Mouse (Mus musculus): ENCODE results near the gene Pax2. TPM values are rescaled to one million over a fixed set of nuclear protein-coding genes. Genes with fewer than 3 reads are reported as not detected.

The Pax2 gene
- not detected in 2 replicates for polyA plus RNA-seq (2012; ENCODE audit: insufficient read depth, insufficient read length, low replicate concordance, missing spikeins)

DNA sequence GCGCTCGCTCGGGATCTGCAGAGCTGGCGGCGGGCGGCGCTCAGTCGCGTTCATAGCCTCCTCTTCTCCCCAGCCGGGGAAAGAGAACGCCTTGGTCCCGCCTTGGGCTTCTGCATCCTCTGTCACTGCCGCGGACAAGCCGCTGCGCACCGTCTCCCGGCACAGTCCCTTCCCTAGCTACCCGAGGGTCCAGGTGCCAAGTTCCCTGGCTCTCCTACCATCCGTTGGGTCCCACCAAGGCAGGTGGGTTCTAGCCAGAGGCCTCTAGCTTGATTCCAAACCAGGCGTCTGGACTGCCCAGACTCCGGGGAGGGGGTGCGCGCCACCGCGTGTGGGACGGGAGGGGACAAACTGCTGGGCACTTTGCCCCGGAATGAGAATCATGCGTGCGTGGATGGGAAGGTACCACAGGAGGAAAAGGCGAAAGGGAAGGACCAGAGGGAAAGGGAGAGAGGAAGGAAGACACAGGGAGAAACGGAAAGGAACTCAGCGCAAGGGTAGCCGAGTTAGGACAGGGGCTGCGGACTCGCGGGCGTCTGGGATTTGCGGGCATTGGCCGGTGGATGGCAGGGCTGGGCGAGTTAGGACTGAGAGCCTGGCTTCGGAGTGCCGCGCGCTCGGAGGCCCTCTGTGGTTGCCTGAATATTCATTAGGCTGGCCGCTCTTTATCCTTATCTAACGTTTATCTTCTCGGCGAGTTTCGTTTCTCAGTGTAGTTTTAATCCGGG is at the start of gene Pax2:
Pax2 (plus strand) TSS at position 353 of the 728 bp plus-strand sequence.
- TF ChIP-seq POLR2A (IDR thresholded peaks at IDR 0.05; ENCODE audit: insufficient read depth, low read depth, low read length): no peak
- TF ChIP-seq CTCF (IDR thresholded peaks at IDR 0.05; ENCODE audit: insufficient read depth, low read depth, low read length): no peak
- 1% methylated on average over 52 of the region's 52 CpGs for WGBS
- H3K27ac ChIP-seq (ENCODE audit: insufficient read depth, low read depth, low read length): no peak within 1 kb of the TSS
- no peak within 1 kb of the TSS for H3K4me3 ChIP-seq (ENCODE audit: insufficient read depth, low read depth, low read length)
- peaks cover 16% of the 10 kb centered on the region for H3K4me1 ChIP-seq (ENCODE audit: control insufficient read depth, insufficient read depth, low read length)

DNA sequence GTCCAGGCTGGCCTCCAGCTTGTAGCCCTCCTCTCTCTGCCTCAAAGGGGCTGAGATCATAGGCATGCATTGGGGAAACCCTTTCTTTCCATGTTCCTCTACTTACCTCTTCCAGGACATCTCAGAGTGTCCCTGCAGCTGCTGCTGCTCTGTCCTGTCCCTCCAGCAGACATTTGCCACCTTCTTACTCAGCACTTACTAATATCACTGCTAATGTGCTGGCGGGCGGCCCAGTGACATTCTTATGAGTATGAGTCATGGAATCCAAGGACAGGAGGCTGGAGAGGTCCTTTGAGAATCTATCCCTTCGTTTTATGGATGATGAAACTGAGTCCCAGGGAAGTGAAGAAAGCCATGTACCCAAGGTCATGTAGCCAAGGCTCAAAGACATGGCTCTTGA is 47.0 kb upstream of the Pax2 start:
- WGBS: 77% methylated on average over 3 of the region's 3 CpGs

DNA sequence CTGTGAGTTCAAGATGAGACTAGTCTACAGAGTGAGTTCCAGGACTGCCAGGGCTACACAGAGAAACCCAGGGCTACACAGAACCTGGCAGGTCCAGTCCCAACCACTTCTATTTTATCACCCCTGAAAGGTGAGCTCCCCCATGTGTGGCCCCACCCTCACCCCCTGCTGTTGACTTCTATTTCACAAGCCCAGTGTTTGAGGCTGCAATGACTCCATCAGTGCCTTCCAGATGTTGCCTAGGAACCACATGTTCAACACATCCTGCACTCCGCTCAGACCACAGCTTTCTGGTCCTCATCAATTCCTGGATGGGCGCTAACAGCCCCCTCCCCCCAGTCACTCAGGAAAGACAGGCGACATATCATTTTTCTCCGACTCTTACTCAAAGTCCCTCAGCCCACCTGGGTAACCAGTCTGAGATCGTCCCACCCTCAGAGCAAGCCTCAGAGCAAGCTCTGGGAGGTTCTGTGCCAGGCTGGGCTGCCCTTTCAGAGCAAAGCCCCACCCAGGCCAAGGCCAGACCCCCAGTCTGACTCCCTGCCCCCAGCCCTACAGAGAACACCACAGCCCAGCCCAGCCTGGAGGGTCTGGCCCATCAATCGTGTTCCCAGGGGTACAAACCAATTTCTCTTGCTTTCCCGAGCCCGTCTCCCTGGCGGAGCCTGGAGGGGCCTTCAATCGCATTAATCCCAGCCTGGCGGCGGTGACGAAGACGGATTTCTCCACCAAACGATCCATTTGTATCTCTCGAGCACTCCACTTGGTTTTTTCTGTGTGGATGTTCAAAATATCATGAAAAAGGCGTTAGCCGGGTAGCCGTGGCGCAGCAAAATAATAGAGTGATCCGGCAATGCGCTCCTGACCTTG is 38.9 kb upstream of the Pax2 start:
- TF ChIP-seq POLR2A (IDR thresholded peaks at IDR 0.05; ENCODE audit: insufficient read depth, low read depth, low read length) (no peak), CTCF (IDR thresholded peaks at IDR 0.05; ENCODE audit: insufficient read depth, low read depth, low read length) (no peak)
- H3K4me1 ChIP-seq (ENCODE audit: control insufficient read depth, insufficient read depth, low read length): peaks cover 11% of the 10 kb centered on the region
- WGBS: 80% methylated on average over 22 of the region's 22 CpGs
- H3K27ac ChIP-seq (ENCODE audit: insufficient read depth, low read depth, low read length): no peak overlapping the region
- no peak overlapping the region for H3K4me3 ChIP-seq (ENCODE audit: insufficient read depth, low read depth, low read length)

More for the DNA sequence above, 47.0 kb upstream of the Pax2 start:
- TF ChIP-seq CTCF (IDR thresholded peaks at IDR 0.05; ENCODE audit: insufficient read depth, low read depth, low read length) (no peak), POLR2A (IDR thresholded peaks at IDR 0.05; ENCODE audit: insufficient read depth, low read depth, low read length) (no peak)
- Histone ChIP-seq H3K4me3 (ENCODE audit: insufficient read depth, low read depth, low read length) (no peak overlapping the region), H3K4me1 (ENCODE audit: control insufficient read depth, insufficient read depth, low read length) (no peaks in the 10 kb centered on the region), H3K27ac (ENCODE audit: insufficient read depth, low read depth, low read length) (no peak overlapping the region)

DNA sequence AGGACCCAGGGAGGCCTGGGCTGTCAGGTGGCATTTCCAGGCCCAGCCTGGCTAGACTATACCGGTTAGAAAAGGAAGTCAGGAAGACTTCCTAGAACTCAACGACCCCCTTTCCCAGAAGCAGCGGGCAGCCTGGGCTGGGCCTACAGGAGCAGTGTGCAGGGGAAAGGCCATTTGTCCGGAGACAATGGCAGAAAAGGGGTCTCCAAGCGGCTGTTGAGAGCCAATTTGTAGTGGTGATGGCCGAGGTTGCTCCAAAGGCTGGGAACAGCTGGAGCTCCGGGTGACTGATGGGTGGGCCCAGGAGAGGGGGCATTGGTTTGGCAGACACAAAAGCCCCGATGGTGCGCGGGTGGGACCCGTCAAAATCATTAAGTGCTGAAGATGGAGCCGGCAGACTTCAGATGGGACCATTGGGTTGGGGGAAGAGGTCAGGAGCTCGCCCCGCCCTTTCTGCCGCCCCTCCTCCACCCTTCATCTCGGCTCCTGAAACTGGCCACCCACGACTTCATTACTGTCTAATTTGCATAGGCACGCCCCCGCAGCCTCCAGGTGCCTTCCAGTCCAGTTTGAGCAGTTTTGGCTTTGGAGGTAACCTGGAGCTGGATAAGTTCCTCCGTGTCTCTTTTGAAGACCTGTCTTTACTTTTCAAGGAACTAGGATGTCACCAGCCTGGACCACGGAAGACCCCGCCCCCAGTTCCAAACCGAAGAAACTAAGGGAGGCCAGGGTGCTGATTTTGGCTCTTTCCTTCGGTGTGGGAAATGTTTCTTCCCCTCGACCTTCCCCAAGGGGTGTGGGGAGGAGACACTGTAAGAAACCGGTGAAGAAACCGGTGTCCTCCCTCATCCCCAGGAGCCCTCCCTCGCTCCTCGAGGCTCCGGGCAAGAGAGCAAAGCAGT is 36.3 kb upstream of the Pax2 start:
- peaks cover 11% of the 10 kb centered on the region for H3K4me1 ChIP-seq (ENCODE audit: control insufficient read depth, insufficient read depth, low read length)
- no peak overlapping the region for H3K27ac ChIP-seq (ENCODE audit: insufficient read depth, low read depth, low read length)
- H3K4me3 ChIP-seq (ENCODE audit: insufficient read depth, low read depth, low read length): no peak overlapping the region
- TF ChIP-seq CTCF (IDR thresholded peaks at IDR 0.05; ENCODE audit: insufficient read depth, low read depth, low read length): no peak
- no peak for TF ChIP-seq POLR2A (IDR thresholded peaks at IDR 0.05; ENCODE audit: insufficient read depth, low read depth, low read length)
- WGBS: 10% methylated on average over 30 of the region's 30 CpGs

DNA sequence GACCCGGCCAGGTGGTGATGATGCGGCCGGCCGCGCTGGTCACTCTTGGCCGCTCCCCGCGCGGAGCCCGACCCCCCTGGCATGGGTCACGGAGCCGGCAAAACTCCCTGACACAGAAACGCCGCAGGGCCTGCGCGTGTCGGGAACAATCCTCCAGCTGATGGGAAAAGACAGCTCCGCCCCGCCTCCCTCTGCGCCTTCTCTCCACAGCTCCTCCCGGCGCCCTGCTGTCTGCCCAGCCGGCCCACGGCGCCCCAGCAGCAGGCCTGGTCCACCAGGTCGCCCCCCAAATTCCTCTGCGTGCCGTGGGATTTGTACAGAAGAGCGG is 35.7 kb upstream of the Pax2 start:
- H3K4me3 ChIP-seq (ENCODE audit: insufficient read depth, low read depth, low read length): no peak overlapping the region
- peaks cover 11% of the 10 kb centered on the region for H3K4me1 ChIP-seq (ENCODE audit: control insufficient read depth, insufficient read depth, low read length)
- WGBS: 2% methylated on average over 29 of the region's 29 CpGs
- no peak overlapping the region for H3K27ac ChIP-seq (ENCODE audit: insufficient read depth, low read depth, low read length)
- TF ChIP-seq CTCF (IDR thresholded peaks at IDR 0.05; ENCODE audit: insufficient read depth, low read depth, low read length) (no peak), POLR2A (IDR thresholded peaks at IDR 0.05; ENCODE audit: insufficient read depth, low read depth, low read length) (no peak)

DNA sequence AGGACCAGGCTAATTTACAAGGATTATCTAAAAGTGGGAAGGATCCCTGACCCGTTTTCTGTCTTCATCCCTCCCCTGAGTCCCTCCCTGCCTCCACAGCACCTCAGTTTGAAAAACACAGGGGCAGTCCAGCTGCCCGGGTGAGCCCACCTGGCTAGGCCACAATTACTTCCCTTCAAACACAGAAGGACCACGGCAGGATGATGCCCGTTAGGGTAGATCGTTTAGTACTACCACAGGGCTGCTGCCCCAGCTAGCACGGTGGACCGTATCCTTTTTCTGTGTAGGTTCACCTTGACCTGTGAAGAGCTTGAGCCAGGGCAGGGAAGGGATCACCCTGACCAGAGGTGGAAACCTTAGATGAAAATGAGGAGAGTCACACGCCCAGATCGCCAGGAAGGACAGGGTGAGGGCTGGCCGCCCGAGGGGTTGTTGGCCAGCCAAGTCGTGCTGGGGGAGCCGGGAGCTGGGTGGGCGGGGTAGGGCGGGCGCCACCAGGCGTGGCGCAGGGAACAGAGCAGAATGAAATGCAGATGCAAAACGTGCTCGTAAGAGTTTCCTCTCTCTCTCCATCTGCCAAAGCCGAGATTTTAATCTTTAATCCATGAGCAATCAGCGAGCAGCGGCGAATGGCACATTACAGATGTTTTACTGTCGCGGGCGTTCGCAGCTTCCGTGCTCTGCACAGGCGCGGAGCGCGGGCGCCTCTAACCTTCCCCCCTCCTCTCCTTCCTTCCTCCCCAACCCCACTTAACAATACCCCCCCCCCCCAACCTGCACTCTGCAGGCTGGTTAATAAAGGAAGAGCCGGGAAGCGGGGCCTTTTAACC is 32.0 kb upstream of the Pax2 start:
- H3K27ac ChIP-seq (ENCODE audit: insufficient read depth, low read depth, low read length): no peak overlapping the region
- TF ChIP-seq CTCF (IDR thresholded peaks at IDR 0.05; ENCODE audit: insufficient read depth, low read depth, low read length) (no peak), POLR2A (IDR thresholded peaks at IDR 0.05; ENCODE audit: insufficient read depth, low read depth, low read length) (no peak)
- peaks cover 11% of the 10 kb centered on the region for H3K4me1 ChIP-seq (ENCODE audit: control insufficient read depth, insufficient read depth, low read length)
- 6% methylated on average over 36 of the region's 36 CpGs for WGBS
- H3K4me3 ChIP-seq (ENCODE audit: insufficient read depth, low read depth, low read length): no peak overlapping the region

DNA sequence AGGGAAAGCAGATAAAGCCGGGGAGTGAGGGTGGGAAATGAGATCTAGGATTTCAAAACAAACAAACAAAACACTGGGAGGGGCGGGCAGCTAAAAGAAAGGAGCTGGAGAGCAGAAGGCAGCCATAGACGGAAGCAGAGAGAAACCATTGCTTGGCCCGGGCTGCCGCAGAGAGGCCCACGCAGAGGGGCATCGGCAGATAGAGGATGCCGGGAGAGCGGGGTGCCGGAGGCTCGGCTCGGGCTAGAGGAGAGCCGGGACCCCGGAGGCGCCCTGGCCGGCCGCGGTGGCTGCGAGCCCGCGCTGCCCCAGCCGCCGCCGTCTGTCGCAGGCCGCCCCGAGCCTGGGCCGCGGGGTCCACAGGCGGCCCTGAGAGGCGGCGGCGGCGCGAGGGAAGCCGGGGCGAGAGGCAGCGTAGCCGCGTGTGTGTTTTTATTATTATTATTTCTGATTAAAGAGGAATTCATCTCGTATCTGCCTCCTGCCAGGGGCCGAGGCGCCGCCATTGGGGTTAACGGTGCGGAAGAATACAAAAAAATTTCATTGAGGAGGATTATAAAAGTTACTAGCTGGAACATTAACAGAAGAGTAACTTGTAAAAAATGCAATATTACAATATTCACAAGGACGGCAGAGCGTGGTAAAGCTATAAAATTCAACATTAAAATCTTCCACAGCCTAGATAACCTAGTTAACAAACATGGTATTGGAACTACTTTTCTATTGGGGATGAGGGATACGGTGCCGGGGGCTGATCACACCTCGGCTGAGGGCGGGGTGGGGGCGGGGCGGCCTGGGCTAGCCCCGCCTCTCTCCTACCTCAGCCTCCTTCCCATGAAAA is 29.7 kb upstream of the Pax2 start:
- H3K4me1 ChIP-seq (ENCODE audit: control insufficient read depth, insufficient read depth, low read length): no peaks in the 10 kb centered on the region
- H3K27ac ChIP-seq (ENCODE audit: insufficient read depth, low read depth, low read length): no peak overlapping the region
- WGBS: 2% methylated on average over 55 of the region's 55 CpGs
- peak overlapping the region; percentile 31 for H3K4me3 ChIP-seq (ENCODE audit: insufficient read depth, low read depth, low read length)
- TF ChIP-seq POLR2A (IDR thresholded peaks at IDR 0.05; ENCODE audit: insufficient read depth, low read depth, low read length) (no peak), CTCF (IDR thresholded peaks at IDR 0.05; ENCODE audit: insufficient read depth, low read depth, low read length) (no peak)
